Mouse (Mus musculus): ENCODE measurements around the gene Phldb2. TPM values are rescaled to one million over a fixed set of nuclear protein-coding genes. Genes with fewer than 3 reads are reported as not detected.

The Phldb2 gene
- total and polyA plus RNA-seq, 3 experiments, result 0.04 TPM; not detected in 2

DNA sequence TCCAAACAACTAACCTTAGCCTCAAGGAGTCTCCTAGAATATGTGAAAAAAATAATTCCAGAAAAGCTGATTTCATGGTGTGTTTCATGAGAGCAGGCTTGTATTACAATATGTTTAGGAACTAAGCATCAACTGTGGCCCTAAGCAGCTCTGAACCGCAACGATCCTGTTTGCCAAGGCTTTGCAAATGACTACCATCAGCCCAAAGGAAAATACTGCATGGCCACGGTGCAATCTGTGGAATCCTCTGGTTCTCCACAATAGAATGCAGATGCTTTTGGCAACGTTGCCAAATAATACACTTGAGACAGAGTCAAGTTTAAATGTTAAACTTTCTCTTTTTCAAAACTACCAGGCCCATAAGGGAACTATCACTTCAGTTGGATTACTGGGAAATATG is 133.5 kb downstream of the Phldb2 start:
- DNase-seq (ENCODE audit: extremely low read depth), result no peak
- Histone ChIP-seq H3K79me2 (replicated peaks; ENCODE audit: control insufficient read depth, extremely low read depth, insufficient read depth, poor library complexity, severe bottlenecking) (no peaks in the 10 kb centered on the region), H3K9ac (ENCODE audit: insufficient read depth, low read depth) (no peak overlapping the region), H3K4me1 (ENCODE audit: control insufficient read depth in 1 of 2, insufficient read depth in 2 of 2) (no peaks in the 10 kb centered on the region), H3K27me3 (replicated peaks) (no peaks in the 10 kb centered on the region), H3K36me3 (replicated peaks in 1 of 2; ENCODE audit: control insufficient read depth in 1 of 2, insufficient read depth in 1 of 2, low read length in 1 of 2) (no peaks in the 10 kb centered on the region), H3K4me2 (ENCODE audit: insufficient read depth, low read depth, poor library complexity, severe bottlenecking) (no peak overlapping the region), H3K27ac (ENCODE audit: insufficient read depth, low read depth) (no peak overlapping the region), H3K9me3 (replicated peaks; ENCODE audit: low read length) (no peaks in the 10 kb centered on the region), H3K4me3 (replicated peaks in 1 of 3; ENCODE audit: low read depth in 2 of 3, low read length in 2 of 3, poor library complexity in 1 of 3) (no peak overlapping the region)
- dilution Hi-C loops (cut with MboI; ENCODE audit: extremely low pct_ligation_motif_present, extremely low pct_unique_long_range_greater_than_20kb, low sequenced_read_pairs), result no loop called here
- no peak for TF ChIP-seq RCOR1 (conservative IDR thresholded peaks at IDR 0.05; ENCODE audit: low read depth, low read length)
- TF ChIP-seq RAD21 (IDR thresholded peaks at IDR 0.05; ENCODE audit: low read depth, low read length), result no peak
- no peak for TF ChIP-seq KAT2A (IDR thresholded peaks at IDR 0.05; ENCODE audit: insufficient replicate concordance, low read length)
- TF ChIP-seq USF2 (conservative IDR thresholded peaks at IDR 0.05; ENCODE audit: low read depth, low read length), result no peak
- no peak for TF ChIP-seq ZKSCAN1 (IDR thresholded peaks at IDR 0.05; ENCODE audit: borderline replicate concordance, low read depth, low read length)
- TF ChIP-seq TBP (conservative IDR thresholded peaks at IDR 0.05; ENCODE audit: low read depth, low read length), result no peak
- no peak for TF ChIP-seq NELFE (IDR thresholded peaks at IDR 0.05; ENCODE audit: low read depth, low read length)
- TF ChIP-seq HCFC1 (IDR thresholded peaks at IDR 0.05; ENCODE audit: low read depth, low read length), result no peak
- no peak for TF ChIP-seq CTCF (conservative IDR thresholded peaks at IDR 0.05 in 1 of 2, IDR thresholded peaks at IDR 0.05 in 1 of 2; ENCODE audit: low read depth in 2 of 2, low read length in 2 of 2)
- TF ChIP-seq SIN3A (IDR thresholded peaks at IDR 0.05; ENCODE audit: low read length), result no peak
- no peak for TF ChIP-seq ZNF384 (IDR thresholded peaks at IDR 0.05; ENCODE audit: low read depth, low read length)
- TF ChIP-seq GABPA (IDR thresholded peaks at IDR 0.05; ENCODE audit: insufficient replicate concordance, low read depth, low read length), result no peak
- in situ Hi-C loops (cut with MboI; ENCODE audit: low pct_ligation_motif_present, low pct_unique_long_range_greater_than_20kb, low sequenced_read_pairs), result no loop called here

DNA sequence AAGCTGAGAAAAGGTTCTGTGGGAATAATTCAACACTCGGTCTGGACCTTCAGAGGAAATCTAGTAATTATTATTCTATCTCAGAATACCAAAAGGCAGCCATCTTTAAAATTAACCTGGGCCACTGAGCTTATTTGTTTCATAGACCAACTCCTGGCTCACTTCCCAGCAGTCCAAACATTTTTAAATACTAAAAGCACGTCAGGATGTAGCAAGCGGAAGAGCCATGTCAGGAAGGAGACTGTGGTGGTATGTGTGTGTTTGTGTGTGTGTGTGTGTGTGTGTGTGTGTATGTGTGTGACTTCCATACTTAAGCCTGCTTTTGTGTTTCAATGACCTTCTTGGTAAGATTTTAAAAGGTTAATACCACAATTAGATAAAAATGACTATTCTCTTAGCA is 135.6 kb downstream of the Phldb2 start:
- no peak for DNase-seq (ENCODE audit: extremely low read depth)
- TF ChIP-seq ZC3H11A (IDR thresholded peaks at IDR 0.05; ENCODE audit: low read depth, low read length) (no peak), ETS1 (conservative IDR thresholded peaks at IDR 0.05; ENCODE audit: low read depth, low read length) (no peak), JUN (IDR thresholded peaks at IDR 0.05; ENCODE audit: insufficient read depth, low read depth, low read length) (no peak), MEF2A (IDR thresholded peaks at IDR 0.05; ENCODE audit: borderline replicate concordance, low read depth, low read length) (no peak), PAX5 (IDR thresholded peaks at IDR 0.05; ENCODE audit: low read length) (no peak), TCF12 (IDR thresholded peaks at IDR 0.05; ENCODE audit: low read depth, low read length) (no peak)
- dilution Hi-C loops (cut with MboI; ENCODE audit: extremely low pct_ligation_motif_present, extremely low pct_unique_long_range_greater_than_20kb, low sequenced_read_pairs), result no loop called here
- Histone ChIP-seq H3K4me2 (ENCODE audit: insufficient read depth, low read depth, poor library complexity, severe bottlenecking) (no peak overlapping the region), H3K9ac (ENCODE audit: insufficient read depth, low read depth) (no peak overlapping the region), H3K4me1 (ENCODE audit: control insufficient read depth in 1 of 2, insufficient read depth in 2 of 2) (no peaks in the 10 kb centered on the region), H3K79me2 (replicated peaks; ENCODE audit: control insufficient read depth, extremely low read depth, insufficient read depth, poor library complexity, severe bottlenecking) (no peaks in the 10 kb centered on the region), H3K27ac (ENCODE audit: insufficient read depth, low read depth) (no peak overlapping the region), H3K4me3 (replicated peaks in 1 of 3; ENCODE audit: low read depth in 2 of 3, low read length in 2 of 3, poor library complexity in 1 of 3) (no peak overlapping the region), H3K27me3 (replicated peaks) (no peaks in the 10 kb centered on the region), H3K36me3 (replicated peaks in 1 of 2; ENCODE audit: control insufficient read depth in 1 of 2, insufficient read depth in 1 of 2, low read length in 1 of 2) (no peaks in the 10 kb centered on the region), H3K9me3 (replicated peaks; ENCODE audit: low read length) (no peaks in the 10 kb centered on the region)
- in situ Hi-C loops (cut with MboI; ENCODE audit: low pct_ligation_motif_present, low pct_unique_long_range_greater_than_20kb, low sequenced_read_pairs), result no loop called here
